Comparison of ENCODE assay signal across 12 mouse cellular contexts in the genomic region with DNA sequence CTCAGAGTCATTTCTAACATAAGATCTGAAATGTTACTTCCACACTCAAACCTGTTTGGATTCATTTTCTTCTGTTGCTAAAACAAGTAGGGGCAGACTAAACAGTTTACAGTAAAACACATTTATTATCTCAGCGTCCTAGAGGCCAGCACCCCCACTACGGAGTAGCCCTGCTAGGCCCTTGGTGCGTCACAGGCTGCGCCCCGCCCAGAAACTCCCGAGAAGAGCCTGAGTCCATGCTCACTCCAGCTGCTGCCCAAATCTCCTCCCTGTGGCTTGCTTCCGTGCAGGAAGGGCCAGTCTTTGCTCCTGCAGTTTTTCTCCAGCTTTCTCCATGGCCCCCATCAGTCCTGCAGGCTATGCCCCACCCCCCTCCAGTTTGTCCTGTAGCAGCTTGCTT. TPM values are rescaled to one million over a fixed set of nuclear protein-coding genes. Genes with fewer than 3 reads are reported as not detected.
DNase-seq lines count a peak whose midpoint lies in the region; ATAC-seq and TF ChIP-seq lines count a peak whose summit lies in the region.
"Had no signal": no experiment of that assay in that cellular context is flagged by ENCODE, and none has a peak within 500 bp of the region (broad histone marks: within the 10 kb centered on the region; RNA-seq: fewer than 3 reads in every experiment).

No protein-coding gene starts in this region.

- TF ChIP-seq CTCF in lung, adult 2 months (IDR thresholded peaks at IDR 0.05; ENCODE audit: insufficient read depth, low read length) = no peak

- H3K4me1 ChIP-seq in lung, adult 2 months (ENCODE audit: control insufficient read depth, insufficient read depth, low read length) = no peaks in the 10 kb centered on the region
- H3K4me1 ChIP-seq in heart, embryonic 10.5 days = peaks cover 36% of the 10 kb centered on the region
- H3K4me1 ChIP-seq in limb, embryonic 15.5 days = no peaks in the 10 kb centered on the region; the same call in 1 of the 2 replicates
- peaks cover 14% of the 10 kb centered on the region for H3K4me1 ChIP-seq in stomach, embryonic 14.5 days (ENCODE audit: control insufficient read depth, insufficient read depth, low read length)

- no peak overlapping the region for H3K4me3 ChIP-seq in lung, adult 2 months (replicated peaks; ENCODE audit: extremely low read depth, low read depth, low read length)
- no peak overlapping the region for H3K4me3 ChIP-seq in heart, embryonic 10.5 days
- no peak overlapping the region for H3K4me3 ChIP-seq in limb, embryonic 15.5 days
- H3K4me3 ChIP-seq in stomach, embryonic 14.5 days (ENCODE audit: low read depth, low read length) = no peak overlapping the region
- H3K4me3 ChIP-seq: kidney, embryonic 15.5 days had no signal

- H3K9ac ChIP-seq in limb, embryonic 15.5 days = no peak overlapping the region
- no peak overlapping the region for H3K9ac ChIP-seq in stomach, embryonic 14.5 days (replicated peaks; ENCODE audit: low read depth, low read length)
- H3K9ac ChIP-seq: kidney, embryonic 15.5 days had no signal

- H3K4me2 ChIP-seq in limb, embryonic 15.5 days = no peak overlapping the region
- H3K4me2 ChIP-seq in stomach, embryonic 14.5 days (replicated peaks; ENCODE audit: low read depth, low read length) = peak overlapping the region; percentile 20; the same call in 1 of the 2 replicates
- H3K4me2 ChIP-seq: kidney, embryonic 15.5 days had no signal

- no peak for ATAC-seq in limb, embryonic 15.5 days (ENCODE audit: insufficient number of reproducible peaks, low FRiP score, low TSS enrichment, low read depth)
- peak; percentile 76 for ATAC-seq in stomach, embryonic 14.5 days (ENCODE audit: insufficient number of reproducible peaks, insufficient read depth, low FRiP score, low read depth)
- ATAC-seq: activated CD4-positive, CD25-positive, alpha-beta regulatory T cell, adult 4 months; forebrain, embryonic 16.5 days had no signal

- 32% methylated on average over 7 of the region's 7 CpGs for WGBS in lung, adult 2 months
- WGBS in heart, embryonic 10.5 days = 54% methylated on average over 7 of the region's 7 CpGs
- WGBS in limb, embryonic 15.5 days = 46% methylated on average over 7 of the region's 7 CpGs
- 22% methylated on average over 7 of the region's 7 CpGs for WGBS in stomach, embryonic 14.5 days

- no peaks in the 10 kb centered on the region for H3K27me3 ChIP-seq in heart, embryonic 10.5 days (ENCODE audit: insufficient read depth, poor library complexity, severe bottlenecking)
- no peaks in the 10 kb centered on the region for H3K27me3 ChIP-seq in limb, embryonic 15.5 days
- H3K27me3 ChIP-seq in stomach, embryonic 14.5 days (ENCODE audit: control insufficient read depth, insufficient read depth, low read length) = no peaks in the 10 kb centered on the region
- H3K27me3 ChIP-seq: kidney, embryonic 15.5 days had no signal

- peak; percentile 20 to 30 for DNase-seq in lung, adult 18-20 months
- no peak for DNase-seq in lung, adult 2 months
- DNase-seq in heart, embryonic 10.5 days (ENCODE audit: low spot score) = no peak
- DNase-seq in retina, postnatal 1 day = no peak
- no peak for DNase-seq in embryo, embryonic 9.5 days (ENCODE audit: extremely low spot score)
- DNase-seq: cerebellum, adult 18-20 months had no signal

- 0 out of 2 replicates have a peak overlapping the region, but pooled peaks have one; percentile 42 for H3K27ac ChIP-seq in heart, embryonic 10.5 days
- H3K27ac ChIP-seq in limb, embryonic 15.5 days = peak overlapping the region; percentile 27; the same call in 1 of the 2 replicates
- H3K27ac ChIP-seq in stomach, embryonic 14.5 days (ENCODE audit: low read length) = peak overlapping the region; percentile 48
- H3K27ac ChIP-seq: macrophage had no signal

- no peaks in the 10 kb centered on the region for H3K9me3 ChIP-seq in heart, embryonic 10.5 days
- no peaks in the 10 kb centered on the region for H3K9me3 ChIP-seq in limb, embryonic 15.5 days
- H3K9me3 ChIP-seq in stomach, embryonic 14.5 days (ENCODE audit: control insufficient read depth, low read depth, low read length) = peaks cover 5% of the 10 kb centered on the region; the same call in 1 of the 2 replicates
- H3K9me3 ChIP-seq: kidney, embryonic 15.5 days had no signal

- H3K36me3 ChIP-seq in heart, embryonic 10.5 days = peaks cover 6% of the 10 kb centered on the region
- H3K36me3 ChIP-seq in limb, embryonic 15.5 days = peaks cover 13% of the 10 kb centered on the region; the same call in 1 of the 2 replicates
- no peaks in the 10 kb centered on the region; the same call in 1 of the 2 replicates for H3K36me3 ChIP-seq in stomach, embryonic 14.5 days (ENCODE audit: control insufficient read depth, insufficient read depth, low read length)

- TF ChIP-seq POLR2A in lung, adult 2 months (IDR thresholded peaks at IDR 0.05; ENCODE audit: borderline replicate concordance, extremely low read depth, low read depth, low read length) = no peak

RNA-seq across cellular contexts. Expression of a gene that starts 25.9 kb away (rescaled TPM):
- 20.1 and 23.4 TPM in 2 replicates for polyA plus RNA-seq in lung, adult 2 months (2012; rRNA removed)
- 6.6 and 7.2 TPM in 2 replicates for polyA plus RNA-seq in heart, embryonic 10.5 days (2016; fragmentation: Nextera tagmentation; extraction: Ambion mirVana)
- 6.3 and 9.6 TPM in 2 replicates for polyA plus RNA-seq in limb, embryonic 15.5 days (2015; fragmentation: Nextera tagmentation; extraction: Ambion mirVana)
- 5.0 and 6.1 TPM in 2 replicates for polyA plus RNA-seq in stomach, embryonic 14.5 days (2014; fragmentation: Nextera tagmentation; extraction: Ambion mirVana)

Comparison
In these comparisons a context has a peak if more than half of its experiments do, and no peak if none do; other contexts are left out.
1. DNase-seq: peak in lung, adult 18-20 months (2 of 2); none in lung, adult 2 months (single experiment), heart, embryonic 10.5 days (single experiment), retina, postnatal 1 day (single experiment) and embryo, embryonic 9.5 days (single experiment).
2. Peak in every context shown above with its lines, with median percentiles within 50 percentile points of each other: H3K27ac ChIP-seq.